Mouse (Mus musculus) CH12.LX (cell line): Measurements from ENCODE around the gene Gm30302.

Experiments
- CHD2 ChIP-seq: IDR thresholded peaks from 2 replicates; pipeline ENCODE4 v1.6.1; 2011; ENCODE audit warnings: low read length, improper control_type of control experiment
- CTCF ChIP-seq, 2 experiments: IDR thresholded peaks in 1 of 2; conservative IDR thresholded peaks in 1 of 2; 2 replicates each; pipeline ENCODE4 v1.5.1; 2011 to 2012; ENCODE audit warnings: low read depth in 2 of 2, low read length in 2 of 2, improper control_type of control experiment in 1 of 2, inconsistent platforms in 1 of 2, mild to moderate bottlenecking in 1 of 2, moderate library complexity in 1 of 2
- ELF1 ChIP-seq: IDR thresholded peaks from 2 replicates; pipeline ENCODE4 v1.6.1; 2014; ENCODE audit warnings: low read depth, mild to moderate bottlenecking, inconsistent platforms, low read length, improper control_type of control experiment
- EP300 ChIP-seq: IDR thresholded peaks from 2 replicates; pipeline ENCODE4 v1.6.1; 2011; ENCODE audit warnings: low read length, improper control_type of control experiment
- ETS1 ChIP-seq: conservative IDR thresholded peaks from 2 replicates; pipeline ENCODE4 v1.6.1; 2012; ENCODE audit warnings: low read depth, mild to moderate bottlenecking, inconsistent platforms, low read length, improper control_type of control experiment, moderate library complexity
- NRF1 ChIP-seq: IDR thresholded peaks from 2 replicates; pipeline ENCODE4 v1.6.1; 2014; ENCODE audit warnings: low read depth, mild to moderate bottlenecking, inconsistent platforms, low read length, improper control_type of control experiment, moderate library complexity
- POLR2A ChIP-seq: IDR thresholded peaks from 2 replicates; pipeline ENCODE4 v1.6.1; 2011; ENCODE audit warnings: low read depth, mild to moderate bottlenecking, improper control_type of control experiment, low read length
- TBP ChIP-seq: conservative IDR thresholded peaks from 2 replicates; pipeline ENCODE4 v1.6.1; 2011; ENCODE audit warnings: low read depth, low read length, improper control_type of control experiment
- USF1 ChIP-seq: IDR thresholded peaks from 2 replicates; pipeline ENCODE4 v1.6.1; 2014; ENCODE audit warnings: low read depth, mild to moderate bottlenecking, inconsistent platforms, low read length, improper control_type of control experiment
- ZMIZ1 ChIP-seq: IDR thresholded peaks from 2 replicates; pipeline ENCODE4 v1.6.1; 2012; ENCODE audit warnings: low read depth, mild to moderate bottlenecking, inconsistent platforms, low read length, improper control_type of control experiment

GRCm38 (mm10) chr13:49830355-49830754, 31.6 kb upstream of the Gm30302 start:
- TF ChIP-seq POLR2A (no peak), CTCF (conservative IDR thresholded peaks at IDR 0.05 in 1 of 2, IDR thresholded peaks at IDR 0.05 in 1 of 2; ENCODE audit: low read depth in 2 of 2, low read length in 2 of 2) (no peak), ZMIZ1 (no peak), CHD2 (no peak), EP300 (no peak), NRF1 (no peak), USF1 (no peak), ETS1 (no peak), TBP (no peak), ELF1 (no peak)
